Mouse (Mus musculus): ENCODE measurements around the gene Nos3.

- TF ChIP-seq FLI1 (IDR thresholded peaks at IDR 0.05; ENCODE audit: low read length) (no peak), GATA1 (IDR thresholded peaks at IDR 0.05; ENCODE audit: borderline replicate concordance, low read length) (no peak)
Observed at GRCm38 (mm10) chr5:24326842-24327417, 37.7 kb upstream of the Nos3 start.
